Mouse (Mus musculus) B cell, adult 2 months (primary cell): ENCODE results near the gene Csrnp3.
"Not testable (repeated sequence)": the region's sequence is repeated elsewhere in the genome, so short reads cannot be mapped to it uniquely, and the experiment has no call there.

Experiments
- DNase-seq, 2 experiments: peaks; one replicate each; pipeline ENCODE4 v3.0.0; 2022

Csrnp3 gene

DNA sequence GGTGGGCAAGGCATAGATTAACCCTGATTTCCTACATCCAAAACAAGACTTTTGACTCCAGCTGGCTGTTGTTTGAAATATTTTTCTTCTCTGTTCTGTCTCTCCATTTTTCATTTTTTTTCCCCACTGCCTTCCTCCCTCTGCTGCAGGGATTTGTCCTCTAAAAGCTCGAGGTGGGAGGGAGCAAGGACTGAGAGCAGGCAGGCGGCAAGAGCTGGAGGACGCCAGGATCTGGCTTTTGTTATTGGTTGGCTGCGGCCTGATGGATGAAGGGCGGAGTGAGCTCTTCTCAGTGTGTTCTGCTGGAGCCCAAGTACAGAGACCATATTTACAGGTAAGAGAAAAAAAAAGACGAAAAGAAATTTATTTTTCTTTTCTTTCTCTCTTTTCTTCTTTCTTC, at the start of gene Csrnp3:
TSS of gene Csrnp3 (plus strand) at position 217 of the 400 bp plus-strand sequence.
- DNase-seq, result no peak

DNA sequence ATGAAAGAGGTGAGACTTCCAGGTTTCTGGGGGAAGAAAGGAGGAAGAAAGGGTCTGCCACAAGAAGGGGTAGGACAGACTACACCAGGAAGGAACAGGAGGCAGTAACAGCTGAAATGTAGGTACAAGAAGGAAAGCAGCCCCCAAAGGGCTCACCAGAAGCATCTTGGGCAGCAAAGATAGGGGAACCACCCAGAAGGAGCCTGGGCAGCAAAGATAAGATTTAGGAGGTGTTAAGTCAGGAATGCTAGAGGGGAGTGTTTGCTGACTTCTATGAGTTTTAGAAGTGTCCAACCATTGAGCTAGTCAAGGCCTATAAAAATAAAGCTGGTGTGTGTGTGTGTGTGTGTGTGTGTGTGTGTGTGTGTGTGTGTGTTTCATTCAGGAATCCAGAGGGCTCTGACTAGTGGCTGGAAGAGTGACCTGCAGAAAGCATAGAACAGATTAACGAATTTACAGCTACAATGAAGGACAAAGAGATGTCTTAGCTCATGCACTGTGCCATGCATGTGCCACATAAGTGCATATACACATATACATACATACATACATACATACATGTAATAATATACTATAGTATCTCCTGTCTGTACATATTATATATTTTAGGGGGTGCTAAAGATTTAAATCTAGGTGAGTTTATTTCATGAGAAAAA, 44.4 kb upstream of the Csrnp3 start:
- DNase-seq, result no peak

DNA sequence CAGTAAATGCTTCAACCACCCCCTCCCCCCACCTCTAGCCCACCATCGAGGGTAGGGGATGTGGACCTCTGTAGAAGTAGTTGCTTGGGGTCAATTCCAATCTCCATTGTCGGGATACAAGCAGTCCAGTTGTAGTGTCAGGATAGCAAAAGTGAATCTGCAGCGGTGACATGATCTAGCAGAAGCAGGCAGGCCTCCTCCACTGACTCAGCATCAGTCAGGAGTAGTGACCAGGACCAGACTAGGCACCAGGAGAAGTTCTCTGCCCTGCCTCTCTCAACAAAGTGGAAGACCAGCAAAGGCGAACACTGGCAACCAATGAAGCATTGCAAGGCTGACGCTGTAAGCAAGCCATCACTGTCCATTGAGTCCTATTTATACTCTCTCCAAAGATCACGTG, 39.0 kb upstream of the Csrnp3 start:
- DNase-seq, result no peak

DNA sequence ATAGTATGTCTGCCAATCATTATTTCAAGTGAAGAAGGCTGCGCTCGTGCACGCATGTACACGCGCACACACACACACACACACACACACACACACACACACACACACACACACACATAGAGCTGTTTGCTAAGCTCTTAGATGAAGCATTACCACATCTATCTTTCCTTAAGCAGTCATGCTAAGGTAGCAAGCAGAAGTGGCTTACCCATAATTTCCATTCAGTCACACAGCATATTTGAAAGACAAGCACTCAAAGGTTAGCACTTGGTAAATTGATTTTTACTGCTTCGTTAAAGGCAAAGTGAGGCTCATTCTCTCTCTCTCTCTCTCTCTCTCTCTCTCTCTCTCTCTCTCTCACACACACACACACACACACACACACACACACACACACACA, 34.4 kb upstream of the Csrnp3 start:
- DNase-seq, result not testable (repeated sequence)

DNA sequence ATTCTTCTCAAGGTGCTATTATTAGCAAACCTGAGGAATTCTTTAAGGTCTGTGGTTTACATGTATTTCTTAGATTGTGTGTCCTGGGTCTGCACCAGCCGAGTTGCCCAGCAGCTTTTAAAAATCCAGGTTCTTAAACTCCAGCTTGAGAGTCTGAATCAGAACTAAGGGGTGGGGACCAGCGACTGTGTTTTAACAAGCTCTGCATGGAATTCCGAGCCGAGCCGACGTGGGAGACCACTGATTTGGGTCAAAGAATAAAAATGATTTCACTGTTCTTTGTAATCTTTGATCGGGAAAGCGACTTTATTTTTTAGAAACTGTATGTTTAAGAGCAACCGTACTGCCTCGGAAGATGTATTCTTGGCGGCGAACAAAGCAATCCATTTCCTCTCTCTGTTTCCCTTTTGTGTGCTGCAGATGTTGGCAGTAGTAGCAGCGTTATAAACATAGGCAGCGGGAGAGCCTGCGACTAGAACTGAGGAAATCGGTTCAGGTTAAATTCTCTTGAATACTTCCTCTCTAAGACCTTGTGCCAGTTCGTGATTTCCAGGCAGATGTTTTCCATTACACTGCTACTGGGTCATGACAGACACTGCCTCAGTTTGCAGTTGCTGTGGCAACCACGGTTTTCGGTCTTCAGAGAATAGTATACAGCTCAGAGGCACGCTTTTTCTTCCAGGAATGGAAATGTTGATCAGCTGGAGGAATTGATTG, 27.3 kb upstream of the Csrnp3 start:
- DNase-seq, result peak; percentile 9 to 15

DNA sequence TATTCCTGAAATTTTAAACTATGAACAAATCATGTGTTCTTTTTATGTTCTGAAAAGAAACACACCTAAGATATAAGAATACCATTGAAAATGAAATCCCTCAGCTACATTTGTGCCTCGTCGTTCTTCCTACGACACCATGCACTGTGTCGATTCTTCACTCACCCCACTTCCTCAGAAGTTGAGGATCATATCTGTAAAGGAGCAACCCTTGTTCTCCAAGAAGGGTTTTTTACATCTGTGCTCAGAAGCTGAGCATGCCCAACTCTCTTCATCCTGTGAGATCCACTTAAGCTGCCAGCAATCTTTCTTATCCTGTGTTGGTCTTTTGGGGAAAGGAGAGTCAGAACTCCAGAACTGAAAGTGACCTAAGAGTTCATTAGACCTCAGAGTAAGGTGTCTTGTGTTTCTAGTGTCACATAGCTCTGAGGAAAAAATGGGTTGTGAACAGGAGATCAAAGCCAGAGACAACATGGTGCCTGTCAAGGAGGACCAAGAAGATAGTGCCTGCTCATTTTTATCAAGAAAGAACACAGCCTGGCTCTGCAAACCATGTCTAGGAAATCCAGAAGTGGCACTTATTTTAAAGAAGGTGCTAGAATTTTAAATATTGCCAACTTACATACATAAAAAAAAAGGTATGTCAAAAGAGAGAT, 25.3 kb upstream of the Csrnp3 start:
- no peak for DNase-seq

DNA sequence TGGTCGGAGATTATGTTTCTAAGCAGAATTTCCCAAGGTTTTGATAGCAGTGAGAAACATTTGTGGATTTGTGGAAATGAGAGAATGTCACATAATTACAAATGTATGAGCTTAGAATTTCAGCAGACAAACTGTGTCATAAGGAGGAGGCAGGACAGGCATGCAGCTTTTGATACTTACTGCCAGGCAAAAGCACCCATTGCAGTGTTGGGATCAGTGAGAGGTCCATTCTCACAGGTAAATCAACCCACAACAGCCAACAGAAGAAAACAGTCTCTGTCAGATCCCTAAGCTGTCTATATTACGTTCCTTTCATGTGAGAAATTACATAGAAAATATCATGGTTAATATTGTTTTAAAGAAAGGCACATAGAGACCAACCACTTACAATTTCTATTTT, 19.3 kb upstream of the Csrnp3 start:
- DNase-seq, result no peak

DNA sequence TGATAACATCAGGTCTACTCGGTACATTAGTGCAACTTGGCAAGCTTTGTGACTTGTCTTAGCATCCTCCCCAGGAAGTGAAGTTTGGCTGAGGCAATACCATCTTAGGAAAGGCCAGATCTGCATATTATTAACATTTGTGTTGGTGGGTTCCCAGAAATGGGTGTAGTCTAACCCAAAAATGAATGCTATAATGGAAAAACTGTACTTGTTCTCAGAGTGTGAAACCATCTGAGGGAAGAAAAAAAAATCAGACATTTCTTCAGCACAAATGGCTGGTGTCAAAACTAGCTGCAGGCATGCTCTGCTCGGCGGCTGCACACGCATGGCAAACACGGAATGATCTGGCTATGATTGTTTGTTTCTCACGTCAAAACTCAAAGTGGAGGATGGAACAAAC, 18.8 kb upstream of the Csrnp3 start:
- DNase-seq, result no peak

DNA sequence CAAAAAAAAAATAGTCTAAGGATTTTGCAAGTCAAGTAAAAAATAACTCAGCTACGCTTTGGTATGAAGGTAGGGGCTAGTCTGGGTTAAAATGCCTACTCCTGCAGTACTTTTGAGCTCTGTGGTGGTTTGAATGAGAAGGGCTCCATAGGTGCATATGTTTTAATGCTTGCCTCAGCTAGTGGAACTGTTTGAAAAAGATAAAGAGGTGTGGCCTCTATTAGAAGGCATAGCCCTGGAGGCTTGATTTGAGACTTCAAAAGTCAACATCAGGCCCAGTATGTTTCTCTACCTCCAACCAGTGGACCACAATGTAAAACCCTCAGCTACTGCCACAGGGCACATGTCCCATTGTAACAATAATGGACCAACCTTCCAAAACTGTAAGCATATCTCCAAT, 16.9 kb upstream of the Csrnp3 start:
- no peak for DNase-seq

DNA sequence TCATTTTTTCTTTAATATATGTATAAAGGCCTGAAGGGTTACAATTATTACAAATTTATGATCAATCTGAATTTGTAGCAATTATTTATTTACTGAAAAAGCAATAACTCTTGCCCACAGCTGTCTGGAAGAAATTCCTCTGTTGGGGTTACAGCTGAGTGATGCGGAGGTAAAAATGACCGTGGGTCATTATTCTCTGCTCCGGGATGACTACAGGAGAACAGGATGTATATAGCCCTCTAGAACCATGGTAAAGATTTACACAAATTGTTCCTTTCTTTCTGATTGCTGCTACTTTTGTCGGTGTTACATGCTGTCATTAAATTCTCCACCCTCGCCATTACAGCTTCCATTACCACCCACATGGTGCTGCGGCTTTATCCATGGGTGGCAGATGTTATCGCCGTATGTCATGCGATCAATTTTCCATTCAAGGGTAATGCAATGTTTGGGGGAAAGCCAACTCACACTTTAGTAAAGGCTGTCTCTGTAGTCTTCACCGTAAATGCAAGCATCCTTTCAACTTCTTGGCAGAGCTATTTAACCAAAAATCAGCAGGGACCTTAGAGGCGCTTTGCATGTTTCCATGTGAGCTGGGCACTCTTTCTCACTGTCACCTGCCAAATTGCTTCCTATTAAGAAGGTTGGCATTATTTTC, 12.7 kb upstream of the Csrnp3 start:
- no peak for DNase-seq

DNA sequence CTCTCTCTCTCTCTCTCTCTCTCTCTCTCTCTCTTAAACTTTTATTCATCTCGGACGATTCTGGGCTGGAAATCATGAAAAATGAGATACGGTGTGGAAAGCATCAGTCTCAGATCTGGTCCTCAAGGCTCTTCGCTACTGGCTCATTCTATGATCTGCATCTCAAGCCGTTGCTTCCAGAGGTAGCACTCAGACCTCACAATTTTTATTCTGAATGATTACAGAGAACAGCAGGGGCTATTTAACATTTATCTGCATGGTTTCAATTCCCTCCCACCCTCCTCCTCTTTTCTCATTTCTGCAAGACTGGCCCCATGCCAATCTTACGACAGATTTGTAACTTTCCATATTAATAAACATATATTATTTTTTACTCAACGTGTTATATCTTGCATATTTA, 12.1 kb upstream of the Csrnp3 start:
- DNase-seq, result no peak

DNA sequence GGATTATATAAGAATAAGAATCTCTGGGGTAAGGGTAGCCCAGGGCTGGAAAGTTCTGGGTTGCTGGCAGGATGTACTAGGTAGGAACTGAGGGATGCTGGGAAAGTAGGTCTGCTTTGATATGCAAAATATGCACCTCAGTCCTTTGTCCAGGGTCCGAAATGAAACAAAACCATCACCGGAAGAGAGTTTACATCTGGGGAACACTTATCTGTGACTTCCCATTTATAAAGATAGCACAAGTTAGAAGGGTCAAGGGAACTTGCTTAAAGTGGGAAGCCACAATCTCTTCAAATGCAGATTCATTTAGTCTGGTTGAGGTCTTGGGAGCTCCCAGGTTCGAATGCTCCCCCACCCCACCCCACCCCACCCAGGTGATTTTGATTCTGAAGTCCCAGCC, 4.0 kb upstream of the Csrnp3 start:
- DNase-seq, result no peak

DNA sequence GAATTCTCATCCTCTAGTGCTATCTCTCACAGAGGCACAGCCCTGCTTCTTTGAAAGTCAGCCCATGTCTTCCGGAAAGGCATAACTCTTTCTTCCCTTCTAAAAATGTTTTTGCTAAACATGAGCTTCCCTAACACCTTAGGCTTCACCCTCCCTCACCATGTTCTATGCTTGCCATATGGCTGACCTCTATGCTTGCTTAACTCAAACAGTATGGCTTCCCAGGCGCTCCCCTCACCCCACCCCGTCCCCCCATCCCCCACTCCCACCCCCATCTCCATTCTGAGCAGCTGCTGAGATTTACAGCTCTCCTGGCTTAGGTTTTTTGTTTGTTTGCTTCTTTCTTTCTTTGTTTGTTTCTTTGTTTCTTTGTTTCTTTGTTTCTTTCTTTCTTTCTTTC, 3.2 kb upstream of the Csrnp3 start:
- DNase-seq, result no peak

DNA sequence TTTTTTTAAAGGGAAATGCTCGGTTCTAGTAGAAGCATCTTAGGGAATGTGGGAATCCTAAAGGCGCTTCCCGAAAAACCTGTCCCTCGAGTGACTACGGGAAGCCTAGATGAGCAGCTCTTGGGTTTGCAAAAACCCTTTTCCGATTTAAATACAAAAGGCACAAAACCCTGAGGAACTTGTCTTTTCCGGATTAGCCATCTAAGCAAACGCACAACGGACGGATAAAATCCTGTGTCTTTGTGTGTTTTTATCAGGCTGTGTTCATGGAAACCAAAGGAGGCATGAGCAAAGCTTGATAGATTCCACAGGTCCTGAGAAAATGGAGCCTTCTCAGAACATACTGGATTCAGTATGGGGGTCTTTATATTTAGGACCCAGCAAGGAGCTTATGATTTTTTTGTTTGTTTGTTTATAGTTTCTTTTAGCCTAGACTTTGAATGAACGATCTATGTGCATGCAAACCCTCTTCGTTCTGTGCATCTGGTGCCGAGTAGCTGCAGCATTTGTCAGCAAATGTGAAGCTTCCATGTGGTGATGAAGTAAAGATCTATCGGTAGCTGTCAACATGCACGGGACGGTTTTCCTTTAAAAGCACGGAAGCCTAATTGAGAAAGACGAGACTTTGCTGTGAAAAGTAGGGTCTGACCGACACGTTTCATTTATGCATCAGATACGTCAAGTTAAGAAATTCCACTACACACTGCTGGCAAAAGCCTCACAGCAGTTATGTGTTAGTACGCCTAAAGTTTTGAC, 611 bp downstream of the Csrnp3 start:
- DNase-seq, result no peak

DNA sequence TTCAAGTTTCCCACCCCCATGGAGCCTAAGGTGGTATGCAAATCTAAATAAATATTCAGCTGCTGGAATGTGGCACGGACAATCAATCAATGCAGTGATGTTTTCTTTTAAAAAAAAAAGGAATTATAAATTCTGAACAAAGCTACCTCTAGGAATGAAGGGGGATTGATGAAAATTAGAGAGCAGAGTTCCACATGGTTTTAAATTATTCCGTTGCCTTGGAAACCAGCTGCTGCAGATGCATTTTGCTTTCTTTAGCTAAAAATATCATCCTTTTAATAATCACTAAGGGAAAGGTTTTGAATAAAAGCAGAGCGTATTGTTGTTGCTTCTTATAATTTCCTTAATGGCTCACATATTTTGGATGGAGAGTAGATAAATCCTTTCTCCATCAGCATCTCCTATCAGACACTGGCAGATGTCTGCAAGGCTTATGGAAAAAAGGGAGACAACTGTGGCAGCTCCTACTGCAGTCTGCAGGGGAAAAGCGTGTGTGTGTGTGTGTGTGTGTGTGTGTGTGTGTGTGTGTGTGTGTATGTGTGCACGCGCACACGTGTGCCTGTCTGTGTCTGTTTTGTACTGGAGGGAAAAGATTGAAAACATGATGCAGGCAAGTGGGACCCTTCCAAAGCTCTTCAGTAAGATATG, 2.0 kb downstream of the Csrnp3 start:
- no peak for DNase-seq

DNA sequence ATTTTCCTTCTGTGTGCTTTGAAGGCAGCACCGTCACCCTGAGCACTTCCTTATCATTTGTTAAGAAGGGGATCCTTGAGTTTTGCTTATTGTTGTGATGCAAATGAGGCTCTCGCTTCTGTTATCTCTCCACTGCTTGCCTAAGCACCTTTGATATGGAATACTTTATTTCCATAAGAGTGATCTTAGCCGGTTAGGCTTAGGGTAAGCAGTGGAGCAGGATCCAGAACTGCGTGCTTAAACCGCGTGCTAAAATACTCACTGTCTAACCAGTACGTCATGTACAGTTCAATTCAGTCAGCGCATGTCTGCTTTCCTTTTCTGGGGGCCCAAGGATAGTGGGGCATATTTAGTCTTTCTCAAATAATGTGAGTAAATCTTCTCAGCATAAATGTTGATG, 3.1 kb downstream of the Csrnp3 start:
- DNase-seq, result no peak

DNA sequence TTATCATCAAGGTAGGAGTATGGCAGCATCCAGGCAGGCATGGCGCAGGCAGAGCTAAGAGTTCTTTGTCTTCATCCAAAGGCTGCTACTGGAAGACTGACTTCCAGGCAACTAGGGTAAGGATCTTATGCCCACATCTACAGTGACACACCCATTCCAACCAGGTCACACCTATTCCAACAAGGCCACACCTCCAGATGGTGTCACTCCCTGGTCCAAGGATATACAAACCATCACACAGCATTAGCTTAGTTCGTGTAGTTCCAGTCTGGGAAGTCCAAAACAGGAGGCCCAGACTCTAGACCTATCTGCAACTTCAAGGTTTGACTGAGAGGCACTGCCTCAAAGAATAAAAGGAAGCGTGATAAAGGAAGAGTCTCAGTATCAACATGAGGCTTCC, 4.7 kb downstream of the Csrnp3 start:
- DNase-seq, result not testable (repeated sequence)

DNA sequence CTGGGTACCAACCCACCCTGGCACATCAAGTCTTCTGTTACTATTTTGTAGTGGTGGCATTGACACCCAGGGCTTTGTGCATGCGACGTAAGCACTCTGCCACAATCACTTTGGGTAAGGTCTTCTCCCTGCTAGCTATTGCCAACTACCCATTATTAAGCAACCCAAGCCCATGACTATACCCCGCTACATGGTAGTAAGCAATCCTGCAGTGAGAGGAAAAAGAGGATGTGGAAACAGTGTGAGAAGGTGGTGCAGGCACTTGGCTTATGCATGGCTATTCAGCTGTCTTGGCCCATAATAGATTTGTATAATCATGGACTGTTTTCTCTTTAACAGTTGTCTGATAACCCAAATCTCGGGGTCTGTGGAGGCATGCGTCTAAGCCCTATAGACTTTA, 11.2 kb downstream of the Csrnp3 start:
- no peak for DNase-seq

DNA sequence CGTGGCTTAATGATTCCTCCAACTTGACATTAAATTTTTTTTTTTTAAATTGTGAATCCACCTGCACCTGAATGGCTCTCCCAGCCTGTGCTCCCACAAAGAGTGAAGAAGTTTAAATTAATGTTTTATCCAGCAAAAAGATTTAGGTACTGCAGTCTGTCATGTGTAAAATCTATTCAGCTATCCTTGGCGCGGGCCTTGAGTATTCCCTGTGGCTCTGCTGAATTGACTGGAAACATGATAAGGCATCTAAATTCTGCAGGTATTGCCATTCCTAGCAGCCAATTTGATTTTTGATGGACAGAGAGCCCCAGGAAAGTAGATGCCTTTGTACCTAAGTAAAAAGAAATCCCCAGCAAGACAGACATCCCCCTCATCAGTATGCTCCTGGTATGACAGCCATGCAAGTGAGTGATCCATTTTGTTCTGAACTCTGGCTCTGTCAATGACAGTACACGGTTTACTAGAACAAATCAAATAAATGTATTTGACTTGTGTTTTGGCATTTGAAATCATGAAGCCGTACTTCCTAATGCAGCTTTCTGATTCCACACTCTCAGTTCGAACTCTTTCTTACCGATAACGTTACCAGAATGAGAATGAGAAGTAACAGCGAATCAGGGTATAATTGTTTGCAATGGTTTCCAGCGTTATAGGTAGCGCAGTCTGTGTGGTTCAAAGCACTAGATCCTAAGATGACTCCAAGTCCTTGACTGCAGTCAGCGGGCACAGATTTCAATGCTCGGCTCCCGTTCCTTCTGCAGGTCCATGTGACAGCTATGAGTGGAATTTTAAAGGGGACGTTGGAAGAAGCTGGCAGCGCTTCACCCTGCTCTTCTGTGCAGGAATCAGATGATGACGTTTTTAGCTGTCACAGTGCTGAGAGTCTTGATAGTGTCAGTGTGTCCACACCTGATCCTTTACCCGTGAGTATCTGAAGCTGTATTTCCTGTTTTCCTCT, 14.5 kb downstream of the Csrnp3 start:
- DNase-seq, result no peak

DNA sequence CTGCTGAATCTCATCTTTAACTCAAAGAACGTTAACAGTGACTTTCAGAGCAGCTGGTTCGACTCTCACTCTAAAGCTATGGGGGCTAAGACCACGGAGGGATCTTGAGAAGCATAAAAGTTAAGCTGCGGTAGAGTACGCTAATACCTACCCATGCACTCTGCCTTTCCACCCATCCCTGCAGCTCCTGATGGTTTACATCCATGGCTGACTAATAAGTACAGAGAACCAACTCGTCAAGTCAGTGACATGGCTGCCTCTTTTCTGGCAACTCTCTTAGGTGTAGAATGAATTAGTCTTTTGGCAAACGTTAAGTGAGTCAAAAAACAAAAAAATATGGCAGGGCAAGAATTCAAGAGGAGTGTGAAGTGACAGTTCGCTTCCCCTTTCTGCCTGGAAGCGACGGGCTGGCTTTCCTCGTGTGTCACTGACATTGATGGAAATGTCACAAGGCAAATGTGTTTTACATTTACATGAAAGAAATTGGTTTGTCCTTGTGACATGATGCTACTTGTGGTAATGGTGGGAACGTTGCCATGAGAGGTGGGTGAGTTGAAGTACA, 19.3 kb downstream of the Csrnp3 start:
- DNase-seq, result no peak
